Mouse (Mus musculus) spleen, adult 2 months (tissue): Measurements from ENCODE around the gene AL607142.1.

Source experiments
- CTCF ChIP-seq: fragments of 200-500 bp; IDR thresholded peaks from 2 replicates; pipeline ENCODE4 v1.5.1; 2011; ENCODE audit warnings: mild to moderate bottlenecking, inconsistent platforms; ENCODE audit not compliant: insufficient read depth, insufficient read length, insufficient replicate concordance; ENCODE audit errors: extremely low read depth
- POLR2A ChIP-seq: fragments of 200-500 bp; IDR thresholded peaks from 2 replicates; pipeline ENCODE4 v1.6.1; 2011; ENCODE audit warnings: low read depth, low read length, inconsistent platforms

- TF ChIP-seq CTCF (no peak), POLR2A (no peak)
These were observed 61.3 kb downstream of the AL607142.1 start for GRCm38 (mm10) chr4:120126047-120126446.
